Mouse (Mus musculus) ES-CJ7 (cell line): Measurements from ENCODE around the gene Cpox.
"Not testable (repeated sequence)": the region's sequence is repeated elsewhere in the genome, so short reads cannot be mapped to it uniquely, and the experiment has no call there.

ENCODE experiments used
- DNase-seq: peaks from one replicate; pipeline ENCODE4 v3.0.0; 2011; ENCODE audit warnings: low read depth, low spot score

Cpox gene

DNA sequence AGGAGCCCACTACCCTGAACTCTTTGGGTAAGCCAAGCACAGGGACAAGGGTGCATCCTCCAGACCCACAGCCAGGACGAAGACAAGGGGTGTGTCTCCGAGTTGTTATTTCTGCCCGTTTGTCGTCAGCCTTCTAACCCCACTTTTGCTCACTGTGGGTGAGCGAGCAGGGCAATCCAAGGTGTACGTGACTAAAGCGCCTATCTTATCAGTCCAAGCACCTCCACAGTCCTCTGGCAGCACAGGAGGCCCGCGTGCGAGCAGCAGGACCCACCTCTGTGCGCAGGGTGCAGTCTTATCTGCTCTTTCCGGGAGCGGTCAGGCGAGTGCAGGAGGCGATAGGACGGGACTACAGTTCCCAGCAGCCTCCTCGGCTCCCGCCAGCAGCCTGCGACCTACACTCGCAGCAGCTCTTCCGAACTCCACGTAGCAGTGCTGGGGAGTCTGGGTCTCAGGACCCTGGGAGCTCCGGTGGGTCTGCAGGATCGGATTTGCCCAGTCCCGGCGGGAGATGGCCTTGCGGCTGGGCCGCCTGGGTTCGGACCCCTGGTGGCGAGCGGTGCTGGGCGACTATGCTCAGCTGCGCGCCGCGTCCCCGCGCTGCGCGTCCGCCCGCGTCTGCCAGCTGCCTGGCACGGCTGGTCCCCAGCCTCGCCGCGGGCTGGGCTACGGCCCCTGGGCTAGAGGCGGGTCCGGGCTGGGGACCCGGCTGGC, at the start of gene Cpox:
Cpox (plus strand) TSS at position 376 of the 714 bp plus-strand sequence.
- peak; percentile 86 for DNase-seq

DNA sequence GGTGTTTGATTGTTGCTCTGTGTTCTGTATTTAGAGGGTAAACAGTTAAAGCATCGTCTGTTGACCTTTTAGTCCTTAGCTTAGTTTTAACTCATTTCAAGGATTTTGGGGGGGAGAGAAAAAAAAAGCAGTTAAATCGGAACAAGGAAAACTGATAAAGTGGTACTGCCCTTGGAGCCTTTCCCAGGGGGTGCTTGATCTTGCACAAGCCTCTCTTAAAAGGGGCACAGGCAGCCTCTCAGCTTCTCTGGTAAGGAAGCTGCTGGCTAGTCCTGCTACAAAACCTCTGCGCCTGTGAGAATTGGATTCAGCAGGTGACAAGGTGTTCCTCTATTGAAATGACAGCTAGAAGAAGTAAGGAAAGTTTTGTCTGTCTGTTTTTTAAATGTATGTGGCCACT, 47.7 kb upstream of the Cpox start:
- DNase-seq: no peak

DNA sequence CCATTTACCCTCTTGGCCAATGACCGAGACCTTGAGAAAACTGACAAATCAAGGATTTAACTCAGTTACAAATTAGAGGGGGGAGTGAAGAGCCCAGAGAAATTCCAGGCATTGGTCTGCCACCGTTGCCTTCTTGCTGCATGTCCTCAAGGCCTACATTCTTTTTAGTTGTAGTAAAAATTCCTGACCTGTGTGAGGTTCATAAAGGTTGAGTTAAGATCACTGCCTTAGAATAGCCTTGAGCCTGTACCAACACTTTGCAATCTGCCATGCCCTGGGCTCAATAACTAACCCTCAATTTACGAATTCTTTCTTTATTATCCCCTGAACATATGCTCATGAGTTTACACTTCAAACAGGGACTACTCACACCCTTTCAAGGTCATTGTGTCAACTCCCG, 47.0 kb upstream of the Cpox start:
- no peak for DNase-seq

DNA sequence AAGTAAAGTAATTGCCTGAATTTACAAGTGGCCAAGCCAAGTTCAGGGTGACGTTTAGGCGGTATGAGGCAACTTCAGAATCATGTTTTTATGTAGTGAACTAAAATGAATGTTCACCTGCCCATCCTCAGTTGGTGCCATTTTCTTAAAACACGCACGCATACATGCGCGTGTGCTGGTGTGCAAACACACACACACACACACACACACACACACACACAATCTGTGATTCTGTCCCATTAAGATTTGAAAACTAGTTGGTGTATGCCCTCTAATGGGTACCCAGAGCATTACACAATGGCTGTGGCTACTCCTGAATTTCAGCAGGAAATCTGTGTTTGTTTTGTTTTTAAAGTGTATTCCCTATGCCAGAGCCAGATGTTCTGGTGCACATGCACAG, 46.1 kb upstream of the Cpox start:
- DNase-seq: peak; percentile 18

DNA sequence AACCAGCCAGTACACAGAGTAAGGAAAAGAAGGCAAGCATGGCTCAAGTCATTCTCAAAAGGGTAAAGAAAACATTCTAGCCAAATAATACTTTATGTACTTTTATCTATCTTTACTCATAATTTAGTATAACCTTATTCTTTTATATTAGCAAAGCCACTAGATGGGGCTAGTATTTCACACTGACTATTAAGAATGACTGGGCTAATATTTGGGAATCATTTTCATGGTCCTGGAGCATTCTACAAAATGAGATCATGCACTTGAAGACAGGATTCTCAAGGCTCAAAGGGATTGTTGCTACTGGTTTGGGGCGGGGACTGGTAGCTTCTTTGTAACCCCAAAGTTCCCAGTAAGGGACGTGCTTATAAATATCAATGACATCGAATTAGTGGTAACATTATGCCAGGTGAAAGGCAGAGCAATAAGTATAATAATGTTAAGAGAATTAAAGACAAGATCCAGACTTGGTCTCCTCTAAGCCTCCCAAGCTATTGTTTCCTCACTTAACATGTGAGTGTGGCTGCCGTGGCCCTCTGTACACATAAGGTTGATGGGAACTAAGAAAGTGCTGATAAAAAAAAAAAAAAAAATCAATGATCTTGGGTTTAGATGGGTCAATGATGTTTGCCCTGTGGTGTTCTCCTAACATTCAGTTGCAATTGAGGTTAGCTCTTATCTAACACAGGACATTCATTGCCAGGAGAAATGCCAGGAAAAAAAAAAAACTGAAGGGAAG, 42.3 kb upstream of the Cpox start:
- DNase-seq: no peak

DNA sequence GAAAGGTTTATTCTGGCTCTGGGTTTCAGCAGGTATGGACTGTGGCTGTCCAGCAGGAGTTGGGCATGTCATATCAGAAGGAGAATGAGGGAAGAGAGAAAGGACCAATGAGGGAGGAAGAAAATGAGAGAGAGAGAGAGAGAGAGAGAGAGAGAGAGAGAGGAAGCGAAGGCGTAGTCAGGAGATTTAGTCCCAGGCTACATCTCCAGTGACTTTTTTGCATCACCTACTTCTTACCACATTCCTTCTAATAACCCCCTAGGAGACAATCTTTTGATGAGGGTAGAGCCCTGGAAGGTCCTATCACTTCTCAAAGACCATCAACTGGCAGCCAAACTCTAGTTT, 41.8 kb upstream of the Cpox start:
- no peak for DNase-seq

DNA sequence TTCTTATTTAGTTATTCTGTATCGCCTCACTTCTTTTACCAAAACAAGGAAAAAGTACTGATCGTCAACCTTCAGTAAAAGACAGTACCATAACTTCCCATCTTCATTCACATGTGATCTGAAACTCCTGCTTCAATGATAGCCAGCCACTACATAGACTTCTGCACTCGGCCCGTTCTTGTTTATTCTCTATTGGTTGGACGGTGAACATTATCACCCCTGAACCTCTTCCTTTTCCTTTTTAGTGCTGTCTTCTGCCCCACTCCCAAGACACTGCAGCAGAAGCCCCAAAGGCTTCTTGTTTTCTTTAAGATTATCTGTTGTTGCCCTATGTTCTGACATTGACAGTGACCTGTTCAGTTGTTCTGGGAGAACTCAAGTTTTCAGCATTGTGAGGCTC, 41.1 kb upstream of the Cpox start:
- no peak for DNase-seq

DNA sequence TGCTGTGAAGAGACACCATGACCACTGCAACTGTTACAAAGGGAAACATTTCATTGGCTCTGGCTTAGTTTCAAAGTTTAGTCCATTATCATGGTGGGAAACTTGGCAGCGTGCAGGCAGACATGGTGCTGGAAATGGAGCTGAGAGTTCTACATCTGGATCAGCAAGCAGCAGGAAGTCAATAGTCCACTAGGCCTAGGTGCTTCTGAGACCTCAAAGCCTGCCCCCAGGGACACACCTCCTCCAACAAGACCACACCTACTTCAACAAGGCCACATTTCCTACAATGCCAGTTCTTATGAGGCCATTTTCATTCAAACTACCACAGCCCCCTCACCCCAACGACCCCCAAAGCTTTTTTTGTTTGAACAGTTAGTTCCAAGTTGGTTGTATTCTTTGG, 40.4 kb upstream of the Cpox start:
- DNase-seq: peak; percentile 26

DNA sequence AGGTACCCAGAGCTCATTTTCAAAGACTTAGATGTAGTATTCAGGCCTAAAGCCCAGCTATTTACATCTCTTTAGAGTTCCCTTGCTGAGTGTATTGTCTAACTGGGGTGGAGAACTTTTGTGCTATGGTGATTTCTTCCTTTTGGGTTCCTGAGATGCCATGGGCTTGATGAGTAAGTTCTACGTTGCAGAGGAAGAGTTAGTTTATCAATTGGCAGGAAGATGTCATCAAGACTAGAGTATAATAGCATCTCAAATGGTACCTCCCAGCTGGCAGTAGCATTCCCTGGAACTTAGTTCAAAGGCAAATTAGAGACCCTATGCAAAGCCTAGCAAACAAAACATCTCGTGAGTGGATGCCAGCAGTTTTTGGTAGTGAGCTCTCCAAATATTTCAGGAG, 34.2 kb upstream of the Cpox start:
- peak; percentile 50 for DNase-seq

DNA sequence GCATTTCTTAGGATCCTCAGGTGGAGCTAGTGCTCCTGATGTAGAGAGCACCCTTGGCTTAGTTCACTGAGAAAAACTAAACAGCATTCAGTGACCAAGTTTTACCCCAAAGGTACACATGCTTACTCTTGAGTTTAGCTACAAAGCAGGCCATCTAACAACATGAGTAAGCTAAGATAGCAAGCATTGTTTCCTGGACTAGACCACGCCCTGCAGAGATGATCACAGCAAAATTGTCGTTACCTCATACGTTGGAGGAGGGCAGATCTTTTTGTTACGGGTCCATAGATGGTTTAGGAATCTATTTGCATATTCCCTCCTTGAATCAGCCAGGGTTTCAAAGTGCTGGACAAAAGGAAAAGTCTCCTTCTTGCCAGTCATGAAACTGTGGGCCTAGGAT, 32.6 kb upstream of the Cpox start:
- no peak for DNase-seq

DNA sequence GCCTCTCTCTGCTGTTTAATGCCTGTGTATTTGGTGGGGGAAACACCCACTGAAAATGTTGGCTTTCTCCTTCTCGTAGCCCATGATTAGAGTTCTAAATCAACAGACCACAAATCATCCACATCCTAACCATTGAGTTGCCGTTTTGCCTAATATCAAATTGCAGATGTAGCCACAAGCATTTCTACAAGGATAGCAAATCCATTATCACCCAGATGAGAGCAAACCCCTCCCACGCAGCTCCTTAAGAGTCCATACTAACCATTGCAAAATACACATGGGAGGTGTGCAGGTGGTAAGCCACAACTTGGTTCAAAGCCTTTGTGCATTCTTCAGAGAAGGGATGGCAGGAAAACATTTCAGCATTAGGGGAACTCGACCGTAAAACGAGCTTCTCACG, 32.1 kb upstream of the Cpox start:
- DNase-seq: no peak

DNA sequence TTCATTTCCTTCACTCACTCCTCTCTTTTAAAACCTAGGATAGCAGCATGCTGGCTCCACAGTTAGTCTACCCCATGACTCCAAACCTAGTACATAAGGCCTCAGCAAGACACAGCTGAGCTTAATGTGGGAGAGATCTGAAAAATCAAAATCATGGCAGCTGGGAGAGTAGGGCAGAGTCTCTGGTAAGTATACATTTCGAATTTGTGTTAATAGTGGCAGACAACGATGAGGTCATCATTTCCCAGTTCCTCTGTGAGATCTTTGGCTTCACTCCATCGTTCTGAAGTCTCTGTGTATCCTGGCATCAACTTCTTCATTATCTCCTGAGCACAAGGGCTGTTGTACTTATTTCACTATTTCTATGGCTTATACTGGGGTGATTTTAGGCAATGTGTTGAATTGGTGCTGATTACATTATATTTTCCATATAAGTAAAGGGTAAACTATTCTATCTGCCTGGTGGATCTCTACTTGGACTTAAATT, 31.4 kb upstream of the Cpox start, which contains the start of gene E330017A01Rik:
E330017A01Rik (minus strand) TSS at position 51 of the 487 bp plus-strand sequence.
- no peak for DNase-seq

DNA sequence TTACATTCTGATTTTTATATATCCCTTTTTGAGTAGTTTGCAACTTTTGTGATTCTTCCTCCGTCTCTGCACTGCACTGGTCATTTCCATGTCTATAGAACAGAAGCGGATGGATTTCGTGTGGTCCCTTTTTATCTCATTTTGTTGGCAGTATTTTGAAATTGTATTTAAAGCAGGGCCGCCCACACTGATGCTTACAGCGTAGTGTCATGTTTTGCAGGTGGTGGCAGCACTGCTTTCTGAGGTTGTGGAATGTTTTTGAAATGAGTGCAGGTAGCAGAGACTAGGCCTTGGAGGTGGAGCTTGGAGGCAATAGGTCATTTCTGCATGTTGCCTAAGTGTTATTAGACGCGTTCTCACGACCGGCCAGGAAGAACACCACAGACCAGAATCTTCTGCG, 20.1 kb upstream of the Cpox start:
- DNase-seq: no peak

DNA sequence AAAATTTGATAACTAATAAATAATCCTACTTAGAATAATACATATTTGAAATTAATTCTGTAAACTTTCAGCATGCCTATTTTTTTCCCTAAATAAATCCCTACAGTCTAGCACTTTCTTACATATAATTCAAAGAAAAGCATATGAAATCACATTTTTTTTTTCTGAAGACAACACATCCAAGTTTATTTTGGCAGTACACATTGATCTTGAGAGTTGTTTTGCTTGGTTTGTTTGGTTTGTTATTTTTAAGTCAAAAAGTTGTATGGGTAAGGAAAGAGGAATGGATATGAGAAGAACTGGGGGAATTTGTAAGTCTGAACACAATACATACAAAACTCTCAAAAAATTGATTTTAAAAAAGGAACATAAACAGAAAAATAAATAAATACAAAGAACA, 14.3 kb upstream of the Cpox start:
- DNase-seq: no peak

DNA sequence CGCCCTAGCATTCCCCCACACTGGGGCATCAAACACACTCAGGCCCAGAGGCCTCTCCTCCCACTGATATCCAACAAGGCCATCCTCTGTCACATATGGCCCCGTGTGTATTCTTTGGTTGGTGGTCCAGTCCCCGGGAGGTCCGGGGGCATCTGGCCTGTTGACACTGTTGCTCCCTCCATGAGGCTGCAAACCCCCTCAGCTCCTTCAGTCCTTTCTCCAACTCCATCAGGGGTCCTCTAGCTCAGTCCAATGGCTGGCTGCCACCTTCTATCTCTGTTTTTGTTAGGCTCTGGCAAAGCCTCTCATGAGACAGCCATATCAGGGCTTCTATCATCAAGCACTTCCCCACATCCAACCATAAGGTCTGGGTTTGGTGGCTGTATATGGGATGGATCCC, 13.6 kb upstream of the Cpox start:
- no peak for DNase-seq

DNA sequence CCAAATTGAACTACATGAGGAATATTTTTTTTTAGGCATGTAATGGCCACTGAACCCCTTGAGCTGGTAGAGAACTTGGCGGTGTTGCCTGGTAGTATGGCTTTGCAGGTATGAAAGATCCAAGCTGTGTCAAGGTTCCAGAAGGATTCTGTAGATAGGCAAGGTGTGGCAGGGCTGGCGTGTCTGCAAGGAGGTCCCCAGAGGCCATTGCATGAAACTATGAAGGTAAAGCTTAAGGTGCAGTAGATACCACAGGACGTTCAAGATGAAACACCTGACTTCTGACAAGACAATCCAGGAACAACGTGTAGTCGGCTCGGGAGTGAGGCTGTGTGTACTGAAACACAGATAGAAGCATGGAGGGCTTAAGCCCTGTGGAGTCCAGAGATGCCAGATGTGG, 11.4 kb upstream of the Cpox start:
- no peak for DNase-seq

DNA sequence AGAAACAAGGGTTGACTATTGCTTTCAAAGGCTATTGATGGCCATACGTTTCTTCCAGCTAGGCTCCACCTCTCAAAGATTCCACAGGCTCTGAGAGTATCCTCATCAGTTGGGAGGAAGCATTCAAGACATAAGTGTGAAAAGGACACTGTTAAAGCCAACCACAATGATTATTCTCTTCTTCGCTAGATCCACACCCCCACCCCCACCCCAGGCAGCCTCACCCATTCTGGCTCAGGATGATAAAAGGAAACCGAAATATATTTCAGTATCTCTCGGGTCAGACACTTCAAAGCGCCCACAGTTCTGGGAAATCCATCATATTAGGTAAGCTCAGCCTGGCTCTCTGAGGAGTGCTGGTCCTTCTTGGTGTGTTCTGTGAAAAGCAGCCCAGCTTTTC, 8.3 kb upstream of the Cpox start:
- DNase-seq: no peak

DNA sequence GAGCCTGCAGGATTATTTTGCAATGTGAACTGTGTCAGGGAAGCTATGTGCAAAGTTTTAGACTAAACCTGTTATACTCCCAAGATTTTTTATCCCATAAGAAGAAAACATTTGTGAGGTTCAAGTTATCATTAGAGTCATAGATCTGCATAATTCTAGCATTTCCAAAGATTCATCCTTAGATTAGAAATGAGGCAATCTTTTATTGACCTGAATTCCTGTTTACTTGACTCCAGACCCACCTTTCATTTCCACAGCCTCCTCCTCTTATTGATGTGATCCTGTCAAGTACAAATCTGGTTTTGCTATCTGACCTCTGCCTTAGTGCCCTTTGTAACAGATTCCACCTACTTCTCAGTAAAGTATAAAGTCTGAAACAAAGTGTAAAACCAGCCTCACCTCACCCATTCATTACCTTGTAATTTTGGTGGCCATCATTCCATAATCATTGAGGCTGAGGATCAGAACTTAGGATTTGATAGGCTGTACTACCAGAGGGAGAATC, 7.8 kb upstream of the Cpox start:
- DNase-seq: no peak

DNA sequence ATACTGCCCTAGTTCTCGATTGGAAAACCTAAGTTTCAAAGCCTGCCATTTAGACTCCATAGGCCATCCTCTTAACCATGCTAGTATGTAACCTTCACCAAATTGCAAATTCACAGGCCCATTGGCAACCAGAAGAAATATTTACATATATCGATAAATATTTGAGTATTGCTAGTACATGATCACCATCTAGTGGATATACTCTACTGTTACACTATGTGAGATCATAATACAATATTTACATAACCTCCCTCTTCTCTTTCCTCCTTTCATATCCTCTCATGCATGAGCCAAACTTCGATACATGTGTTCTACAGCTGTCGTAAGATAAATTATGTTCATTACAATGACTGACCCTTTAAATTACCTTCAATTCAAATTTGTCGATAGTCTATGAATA, 7.1 kb upstream of the Cpox start:
- no peak for DNase-seq

DNA sequence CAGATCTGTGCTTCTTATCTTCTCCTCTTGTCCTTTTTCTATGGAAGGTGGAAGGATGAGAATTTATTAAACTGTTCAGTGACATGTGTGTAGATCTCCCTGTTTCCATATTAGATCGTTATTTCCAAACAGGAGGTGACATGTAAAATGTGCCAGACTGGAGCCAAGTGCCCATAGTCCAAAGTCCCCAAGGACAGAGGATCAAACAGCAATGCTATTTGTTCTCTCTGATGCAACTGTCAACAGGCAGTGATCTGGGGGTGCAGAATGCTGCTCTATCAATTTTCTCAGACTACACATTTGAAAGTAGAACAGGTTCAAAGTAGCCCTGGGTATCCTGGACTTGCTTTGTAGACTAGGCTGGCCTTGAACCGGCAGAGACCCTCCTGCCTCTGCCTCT, 6.3 kb upstream of the Cpox start:
- DNase-seq: no peak

DNA sequence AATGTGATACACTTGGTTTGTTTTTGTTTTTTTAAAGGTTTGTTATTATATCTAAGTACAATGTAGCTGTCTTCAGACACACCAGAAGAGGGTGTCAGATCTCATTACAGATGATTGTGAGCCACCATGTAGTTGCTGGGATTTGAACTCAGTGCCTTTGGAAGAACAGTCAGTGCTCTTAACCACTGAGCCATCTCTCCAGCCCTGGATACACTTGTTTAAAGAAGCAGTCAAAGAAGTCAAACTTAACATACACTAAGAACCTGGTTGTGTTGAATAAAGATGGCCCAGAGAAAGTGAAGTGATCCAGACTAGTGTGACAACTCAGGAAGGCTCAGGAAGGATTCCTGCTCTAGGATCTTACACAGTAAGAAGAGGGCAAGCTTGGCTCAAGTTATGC, 5.0 kb upstream of the Cpox start:
- not testable (repeated sequence) for DNase-seq

DNA sequence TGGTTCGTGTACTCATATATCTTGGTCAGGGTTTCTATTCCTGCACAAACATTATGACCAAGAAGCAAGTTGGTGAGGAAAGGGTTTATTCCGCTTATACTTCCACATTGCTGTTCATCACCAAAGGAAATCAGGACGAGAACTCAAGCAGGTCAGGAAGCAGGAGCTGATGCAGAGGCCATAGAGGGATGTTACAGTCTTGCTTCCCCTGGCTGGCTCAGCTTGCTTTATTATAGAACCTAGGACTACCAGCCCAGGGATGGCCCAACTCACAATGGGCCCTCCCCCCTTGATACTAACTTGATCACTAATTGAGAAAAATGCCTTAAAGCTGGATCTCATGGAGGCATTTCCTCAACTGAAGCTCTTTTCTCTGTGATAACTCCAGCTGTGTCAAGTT, 3.4 kb upstream of the Cpox start:
- not testable (repeated sequence) for DNase-seq

DNA sequence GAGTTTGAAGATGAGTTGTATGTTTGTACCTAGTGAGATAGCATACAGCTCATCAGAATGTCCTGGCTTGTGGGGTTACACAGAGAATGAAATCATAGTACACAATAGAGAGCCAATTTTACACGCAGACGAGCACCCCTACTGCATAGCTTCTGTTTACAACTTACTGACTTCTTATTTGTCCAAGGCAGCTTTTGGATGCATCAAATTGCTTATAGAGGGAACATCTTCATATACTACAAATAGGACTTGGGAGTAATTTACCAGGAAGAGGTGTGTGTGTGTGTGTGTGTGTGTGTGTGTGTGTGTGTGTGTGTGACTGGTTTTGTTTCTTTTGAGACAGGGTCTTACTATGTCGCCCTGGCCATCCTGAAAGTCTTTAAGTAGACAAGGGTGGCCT, 1.5 kb upstream of the Cpox start:
- DNase-seq: no peak
